Mouse (Mus musculus) adrenal gland, postnatal 14 days (tissue): Measurements from ENCODE around the gene Rnd2. TPM values are rescaled to one million over a fixed set of nuclear protein-coding genes. Genes with fewer than 3 reads are reported as not detected.
"Not testable (repeated sequence)": the region's sequence is repeated elsewhere in the genome, so short reads cannot be mapped to it uniquely, and the experiment has no call there.

Experiments used
- DNase-seq: peaks from one replicate; pipeline ENCODE4 v3.0.0; 2021; ENCODE audit warnings: mixed read lengths
- total RNA-seq: library from RNA; stranded (reverse); gene quantifications from 2 replicates; pipeline ENCODE4 v1.2.3, GENCODE M21; 2021

Rnd2 gene
- total RNA-seq, 1 experiment from 2014 or later: 8.9 TPM

GRCm38 (mm10) chr11:101468731-101469130 is 3.9 kb downstream of the Rnd2 start:
- DNase-seq: no peak

GRCm38 (mm10) chr11:101469155-101469554 is 4.4 kb downstream of the Rnd2 start:
- DNase-seq: no peak

DNA sequence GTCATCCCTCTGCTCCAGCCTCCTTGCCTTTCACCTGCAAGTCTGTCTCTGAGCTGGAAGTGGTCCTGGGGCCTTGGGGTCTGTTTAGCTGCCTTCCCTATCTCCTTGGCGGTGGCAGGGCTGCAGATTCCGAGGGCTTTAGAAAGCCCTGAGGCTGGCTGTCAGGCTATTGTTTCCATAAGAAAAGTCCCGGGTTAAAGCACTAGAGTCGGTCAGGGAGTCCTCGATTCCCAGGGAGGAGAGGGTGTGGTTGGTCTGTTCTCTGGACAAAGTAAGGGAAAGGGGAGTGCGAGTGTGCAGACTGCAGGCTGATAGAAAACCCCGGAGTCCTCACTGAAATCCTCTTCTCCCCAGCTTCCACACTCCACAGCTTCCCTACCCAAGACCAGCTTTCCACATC is 5.4 kb downstream of the Rnd2 start:
- no peak for DNase-seq

GRCm38 (mm10) chr11:101471926-101472325 is 7.1 kb downstream of the Rnd2 start:
- DNase-seq: no peak

- no peak for DNase-seq
These were observed 7.5 kb downstream of the Rnd2 start for GRCm38 (mm10) chr11:101472336-101472735.

GRCm38 (mm10) chr11:101473686-101474085 is 8.9 kb downstream of the Rnd2 start:
- DNase-seq: not testable (repeated sequence)

- DNase-seq: no peak
These were observed 9.5 kb downstream of the Rnd2 start for GRCm38 (mm10) chr11:101474298-101474697.

- not testable (repeated sequence) for DNase-seq
These were observed 11.6 kb downstream of the Rnd2 start for GRCm38 (mm10) chr11:101476361-101476760.

GRCm38 (mm10) chr11:101477194-101477551 is 12.4 kb downstream of the Rnd2 start:
- DNase-seq: no peak

DNA sequence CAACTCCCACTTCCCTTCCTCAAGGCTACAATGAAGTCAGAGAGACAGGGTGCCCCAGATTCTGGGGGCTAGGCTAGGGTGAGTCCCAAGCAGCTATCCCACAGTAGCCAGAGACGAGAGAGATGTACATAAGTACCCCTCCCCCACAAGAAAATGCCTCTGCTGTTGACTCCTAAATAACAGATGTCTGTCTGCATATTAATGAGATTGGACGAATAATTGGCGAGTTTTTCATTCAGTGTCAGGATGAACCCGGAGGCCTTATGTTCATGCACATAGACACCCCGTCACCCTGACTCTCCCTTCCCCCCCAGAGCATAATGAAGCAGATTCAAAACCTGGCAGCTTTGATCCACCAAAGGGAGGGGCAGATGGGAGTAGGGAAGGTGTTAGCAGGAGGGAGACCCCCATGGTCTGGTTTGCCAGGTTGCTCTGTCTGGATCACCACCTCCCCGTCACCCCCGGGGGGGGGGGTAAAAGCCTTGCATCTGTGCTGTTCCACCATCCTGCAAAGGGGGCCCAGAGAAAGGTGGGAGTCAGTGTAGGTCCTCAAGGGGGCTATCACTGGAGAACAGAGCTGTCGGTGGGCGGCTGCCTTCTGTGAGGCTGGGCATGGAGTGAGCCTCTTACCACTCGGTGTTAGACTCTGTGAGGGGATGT is 12.9 kb downstream of the Rnd2 start:
- DNase-seq: no peak

GRCm38 (mm10) chr11:101479171-101479635 is 14.4 kb downstream of the Rnd2 start:
- no peak for DNase-seq

GRCm38 (mm10) chr11:101480912-101481311 is 16.1 kb downstream of the Rnd2 start:
- no peak for DNase-seq

DNA sequence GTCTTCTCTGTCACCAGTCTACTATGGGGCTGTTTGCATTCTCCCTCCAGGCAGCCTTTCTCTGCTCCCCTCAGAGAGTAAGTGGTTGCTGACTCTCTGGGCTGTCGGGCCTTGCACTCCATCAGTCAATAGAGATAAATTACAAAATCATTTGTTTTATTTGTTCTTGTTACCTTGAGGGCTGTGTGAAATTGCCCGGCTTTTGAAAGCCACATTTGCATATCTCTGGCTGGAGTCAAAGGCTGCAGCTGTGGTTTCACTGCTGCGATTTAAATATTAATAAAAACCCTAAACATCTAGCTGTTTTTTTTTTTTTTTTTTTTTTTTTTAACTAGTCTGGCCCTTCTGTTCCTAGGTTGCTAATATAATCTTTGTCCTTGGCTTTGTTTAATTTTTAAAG is 19.0 kb downstream of the Rnd2 start:
- no peak for DNase-seq

- no peak for DNase-seq
These were observed 19.4 kb downstream of the Rnd2 start for GRCm38 (mm10) chr11:101484245-101484644.

- no peak for DNase-seq
These were observed 20.0 kb downstream of the Rnd2 start for GRCm38 (mm10) chr11:101484814-101485213.

GRCm38 (mm10) chr11:101485509-101486028 is 20.8 kb downstream of the Rnd2 start:
- no peak for DNase-seq

GRCm38 (mm10) chr11:101486126-101486525 is 21.3 kb downstream of the Rnd2 start:
- no peak for DNase-seq

GRCm38 (mm10) chr11:101506269-101506780 is 41.5 kb downstream of the Rnd2 start:
- no peak for DNase-seq

DNA sequence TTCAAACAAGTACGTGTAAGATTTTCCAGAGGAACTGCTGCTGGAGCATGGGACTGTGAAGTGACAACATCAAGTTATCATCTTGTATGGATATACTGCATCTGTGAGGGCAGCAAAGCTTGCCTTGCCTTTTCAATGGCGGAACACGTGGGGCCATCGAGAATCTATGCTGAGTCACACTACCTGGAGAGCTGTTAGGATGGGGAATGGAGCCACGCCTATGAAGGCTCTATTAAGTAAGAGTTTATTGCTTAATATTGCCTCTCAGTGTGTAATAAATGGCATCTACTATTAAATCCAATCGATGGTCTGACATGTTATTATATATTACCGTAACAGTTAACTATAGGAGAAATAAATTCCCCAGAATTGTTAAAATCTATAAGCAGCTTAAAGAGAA is 42.3 kb downstream of the Rnd2 start:
- DNase-seq: no peak

DNA sequence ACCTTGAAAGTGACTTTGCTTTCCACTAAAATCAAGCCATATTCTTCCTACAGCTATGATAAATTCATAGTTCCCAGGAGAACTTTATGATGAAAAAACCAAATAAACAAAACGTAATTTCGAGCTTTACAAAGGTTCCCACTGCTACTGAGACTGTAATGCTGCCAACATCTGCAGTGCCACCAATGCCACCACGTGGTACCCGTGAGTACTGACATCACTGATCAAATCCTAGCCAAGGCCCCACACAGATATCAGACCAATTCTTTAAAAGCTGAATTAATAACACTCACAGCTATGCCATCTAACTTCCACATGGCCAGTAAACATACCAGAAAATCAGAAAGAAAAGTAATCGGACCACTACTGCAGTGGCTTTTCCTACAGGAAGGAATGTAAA is 54.1 kb downstream of the Rnd2 start:
- DNase-seq: peak; percentile 32

DNA sequence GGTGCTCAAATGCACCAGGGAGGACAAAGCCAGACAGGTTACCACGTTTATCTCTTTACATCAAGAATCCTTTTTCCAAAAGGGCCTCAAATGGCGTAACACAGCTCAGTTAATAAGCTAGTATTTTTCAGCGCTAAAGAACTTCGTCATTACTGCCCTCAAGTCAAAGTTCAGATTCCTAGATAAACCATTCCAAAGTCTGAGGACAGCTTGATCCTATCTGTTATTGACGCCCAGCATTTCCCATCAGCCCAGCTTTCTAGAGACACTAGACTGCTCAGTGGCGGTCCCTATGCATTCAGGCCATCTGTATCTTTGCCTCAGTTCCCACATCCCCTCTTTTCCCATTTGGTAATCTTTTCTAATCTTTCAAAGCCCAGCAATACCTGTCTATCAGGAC is 54.6 kb downstream of the Rnd2 start:
- DNase-seq: no peak
